9 mouse cellular contexts compared by ENCODE assay signal in genomic region chr4:129743494-129743893, GRCm38 (mm10). TPM values are rescaled to one million over a fixed set of nuclear protein-coding genes. Genes with fewer than 3 reads are reported as not detected.
A peak's percentile ranks its signal among the peaks of the same experiment; 100 is the strongest.
DNase-seq lines count a peak whose midpoint lies in the region; ATAC-seq and TF ChIP-seq lines count a peak whose summit lies in the region.
"Had no signal": no experiment of that assay in that cellular context is flagged by ENCODE, and none has a peak within 500 bp of the region (broad histone marks: within the 10 kb centered on the region; RNA-seq: fewer than 3 reads in every experiment).

No protein-coding gene starts in this region.

- WGBS in heart, embryonic 14.5 days, result 62% methylated on average over 2 of the region's 2 CpGs
- 43% methylated on average over 2 of the region's 2 CpGs for WGBS in hindbrain, embryonic 16.5 days
- 40% methylated on average over 2 of the region's 2 CpGs for WGBS in midbrain, postnatal 0 days

- peak overlapping the region; percentile 70 for H3K4me2 ChIP-seq in heart, embryonic 14.5 days (ENCODE audit: low read length)
- peak overlapping the region; percentile 80 for H3K4me2 ChIP-seq in hindbrain, embryonic 16.5 days (ENCODE audit: low read length)
- peak overlapping the region; percentile 61 for H3K4me2 ChIP-seq in midbrain, postnatal 0 days (ENCODE audit: low read depth, low read length, poor library complexity, severe bottlenecking)

- peak overlapping the region; percentile 98 for H3K27ac ChIP-seq in heart, embryonic 14.5 days (replicated peaks in 1 of 2; ENCODE audit: control insufficient read depth in 1 of 2, insufficient read depth in 1 of 2, low read depth in 2 of 2, low read length in 2 of 2)
- peak overlapping the region; percentile 96 for H3K27ac ChIP-seq in bone marrow macrophage, adult 2 months (ENCODE audit: insufficient read depth, low read depth, low read length)
- peak overlapping the region; percentile 99 for H3K27ac ChIP-seq in hindbrain, embryonic 16.5 days (ENCODE audit: low read depth, low read length)
- H3K27ac ChIP-seq in midbrain, postnatal 0 days (ENCODE audit: low read depth, low read length), result peak overlapping the region; percentile 99

- no peaks in the 10 kb centered on the region for H3K9me3 ChIP-seq in heart, embryonic 14.5 days (ENCODE audit: control insufficient read depth, low read length)
- H3K9me3 ChIP-seq in hindbrain, embryonic 16.5 days (ENCODE audit: control insufficient read depth, low read length), result no peaks in the 10 kb centered on the region
- H3K9me3 ChIP-seq in midbrain, postnatal 0 days (ENCODE audit: low read length), result no peaks in the 10 kb centered on the region

- TF ChIP-seq POLR2A in bone marrow macrophage, adult 2 months (IDR thresholded peaks at IDR 0.05; ENCODE audit: borderline replicate concordance, low read depth, low read length), result no peak

- DNase-seq in heart, adult 9 months (ENCODE audit: low spot score in 2 of 2), result no peak
- no peak for DNase-seq in midbrain, postnatal 0 days (ENCODE audit: low spot score)
- no peak for DNase-seq in right cerebral cortex, postnatal 14 days
- no peak for DNase-seq in adrenal gland, adult 18-20 months (ENCODE audit: low spot score in 2 of 2)
- DNase-seq: spleen, adult 18-20 months had no signal

- no peak for ATAC-seq in heart, embryonic 14.5 days (ENCODE audit: insufficient number of reproducible peaks, insufficient read depth, low FRiP score, low read depth)
- no peak for ATAC-seq in hindbrain, embryonic 16.5 days
- ATAC-seq in midbrain, postnatal 0 days (ENCODE audit: low FRiP score), result no peak
- ATAC-seq in megakaryocyte-erythroid progenitor cell, adult 5-6 weeks (replicated peaks; ENCODE audit: low FRiP score, low TSS enrichment, poor library complexity, severe bottlenecking), result no peak

- no peaks in the 10 kb centered on the region for H3K36me3 ChIP-seq in heart, embryonic 14.5 days (ENCODE audit: control insufficient read depth, insufficient read depth, low read length)
- H3K36me3 ChIP-seq in hindbrain, embryonic 16.5 days (ENCODE audit: control insufficient read depth, insufficient read depth, low read length), result no peaks in the 10 kb centered on the region
- no peaks in the 10 kb centered on the region for H3K36me3 ChIP-seq in midbrain, postnatal 0 days (ENCODE audit: insufficient read depth, low read length)

- peak overlapping the region in 1 of 2 experiments; percentile 100; a peak in 2 of 4 replicates for H3K4me3 ChIP-seq in heart, embryonic 14.5 days (ENCODE audit: control insufficient read depth in 1 of 2, insufficient read depth in 1 of 2, low read depth in 1 of 2, low read length in 2 of 2)
- H3K4me3 ChIP-seq in bone marrow macrophage, adult 2 months (ENCODE audit: insufficient read depth, low read length), result peak overlapping the region; percentile 73
- H3K4me3 ChIP-seq in hindbrain, embryonic 16.5 days (ENCODE audit: low read length), result peak overlapping the region; percentile 99
- peak overlapping the region; percentile 100; the same call in 1 of the 2 replicates for H3K4me3 ChIP-seq in midbrain, postnatal 0 days (ENCODE audit: low read depth, low read length)

- H3K4me1 ChIP-seq in heart, embryonic 14.5 days (ENCODE audit: control insufficient read depth in 2 of 2, insufficient read depth in 2 of 2, low read length in 2 of 2), result peaks cover 7 to 29% of the 10 kb centered on the region in 2 experiments; a peak in 3 of 4 replicates
- peaks cover 24% of the 10 kb centered on the region for H3K4me1 ChIP-seq in bone marrow macrophage, adult 2 months (ENCODE audit: control insufficient read depth, insufficient read depth, low read length)
- H3K4me1 ChIP-seq in hindbrain, embryonic 16.5 days (ENCODE audit: control insufficient read depth, insufficient read depth, low read depth, low read length), result peaks cover 23% of the 10 kb centered on the region
- H3K4me1 ChIP-seq in midbrain, postnatal 0 days (ENCODE audit: insufficient read depth, low read length), result peaks cover 3% of the 10 kb centered on the region; the same call in 1 of the 2 replicates

- no peak for TF ChIP-seq CTCF in bone marrow macrophage, adult 2 months (IDR thresholded peaks at IDR 0.05; ENCODE audit: low read depth, low read length)
- no peak for TF ChIP-seq CTCF in midbrain, postnatal 0 days (IDR thresholded peaks at IDR 0.05)

- peak overlapping the region; percentile 82 for H3K9ac ChIP-seq in heart, embryonic 14.5 days (ENCODE audit: low read length)
- H3K9ac ChIP-seq in hindbrain, embryonic 16.5 days (ENCODE audit: low read depth, low read length), result peak overlapping the region; percentile 91
- H3K9ac ChIP-seq in midbrain, postnatal 0 days (replicated peaks; ENCODE audit: low read length, poor library complexity, severe bottlenecking), result peak overlapping the region; percentile 93; the same call in 1 of the 2 replicates

- H3K27me3 ChIP-seq in heart, embryonic 14.5 days (ENCODE audit: control insufficient read depth, insufficient read depth, low read length), result no peaks in the 10 kb centered on the region
- H3K27me3 ChIP-seq in hindbrain, embryonic 16.5 days (replicated peaks; ENCODE audit: control insufficient read depth, insufficient read depth, low read length), result no peaks in the 10 kb centered on the region
- H3K27me3 ChIP-seq in midbrain, postnatal 0 days (ENCODE audit: insufficient read depth, low read length), result no peaks in the 10 kb centered on the region

RNA-seq across cellular contexts. Expression of gene Khdrbs1, which starts 1.4 kb away (rescaled TPM):
- 69.6 and 74.0 TPM in 2 replicates for polyA plus RNA-seq in heart, embryonic 14.5 days (2014; fragmentation: Nextera tagmentation; extraction: Ambion mirVana)
- polyA plus RNA-seq in bone marrow macrophage, adult 2 months (2012; ENCODE audit: insufficient read depth, insufficient read length, missing spikeins), result 67.0 and 67.1 TPM in 2 replicates
- polyA plus RNA-seq in hindbrain, embryonic 16.5 days (2015; fragmentation: Nextera tagmentation; extraction: Ambion mirVana), result 96.3 and 104 TPM in 2 replicates
- 80.8 and 101 TPM in 2 replicates for total RNA-seq in midbrain, postnatal 0 days (2014; rRNA removed)
- 78.0 and 87.2 TPM in 2 replicates for polyA plus RNA-seq in midbrain, postnatal 0 days (2015; fragmentation: Nextera tagmentation; extraction: Ambion mirVana)
- 99.6 and 107 TPM in 2 replicates for total RNA-seq in megakaryocyte-erythroid progenitor cell, adult 5-6 weeks (2014; fragmentation: Nextera tagmentation)
- total RNA-seq in megakaryocyte-erythroid progenitor cell, adult 5-6 weeks (2017), result 103 and 112 TPM in 2 replicates
- total RNA-seq in adrenal gland, adult 18-20 months (2021), result 10 to 100 TPM; 53.5 to 72.4 TPM

RNA-seq across cellular contexts. Expression of gene Tmem39b, which starts 46.9 kb away (rescaled TPM):
- polyA plus RNA-seq in heart, embryonic 14.5 days (2014; fragmentation: Nextera tagmentation; extraction: Ambion mirVana), result 7.1 and 13.4 TPM in 2 replicates
- 10.7 and 12.8 TPM in 2 replicates for polyA plus RNA-seq in bone marrow macrophage, adult 2 months (2012; ENCODE audit: insufficient read depth, insufficient read length, missing spikeins)
- 12.7 and 14.8 TPM in 2 replicates for polyA plus RNA-seq in hindbrain, embryonic 16.5 days (2015; fragmentation: Nextera tagmentation; extraction: Ambion mirVana)
- 26.0 and 29.6 TPM in 2 replicates for total RNA-seq in midbrain, postnatal 0 days (2014; rRNA removed)
- 15.9 and 16.4 TPM in 2 replicates for polyA plus RNA-seq in midbrain, postnatal 0 days (2015; fragmentation: Nextera tagmentation; extraction: Ambion mirVana)
- 26.6 and 31.7 TPM in 2 replicates for total RNA-seq in megakaryocyte-erythroid progenitor cell, adult 5-6 weeks (2014; fragmentation: Nextera tagmentation)
- 6.0 and 7.6 TPM in 2 replicates for total RNA-seq in megakaryocyte-erythroid progenitor cell, adult 5-6 weeks (2017)
- 10 to 100 TPM; 11.7 to 13.0 TPM for total RNA-seq in adrenal gland, adult 18-20 months (2021)
